Mouse (Mus musculus) lung, postnatal 25 days (tissue): Measurements from ENCODE around the gene Cnppd1.
A peak's percentile ranks its signal among the peaks of the same experiment; 100 is the strongest.

Source experiments
- DNase-seq: peaks from one replicate; pipeline ENCODE4 v3.0.0; 2022; ENCODE audit warnings: low spot score

The Cnppd1 gene

DNA sequence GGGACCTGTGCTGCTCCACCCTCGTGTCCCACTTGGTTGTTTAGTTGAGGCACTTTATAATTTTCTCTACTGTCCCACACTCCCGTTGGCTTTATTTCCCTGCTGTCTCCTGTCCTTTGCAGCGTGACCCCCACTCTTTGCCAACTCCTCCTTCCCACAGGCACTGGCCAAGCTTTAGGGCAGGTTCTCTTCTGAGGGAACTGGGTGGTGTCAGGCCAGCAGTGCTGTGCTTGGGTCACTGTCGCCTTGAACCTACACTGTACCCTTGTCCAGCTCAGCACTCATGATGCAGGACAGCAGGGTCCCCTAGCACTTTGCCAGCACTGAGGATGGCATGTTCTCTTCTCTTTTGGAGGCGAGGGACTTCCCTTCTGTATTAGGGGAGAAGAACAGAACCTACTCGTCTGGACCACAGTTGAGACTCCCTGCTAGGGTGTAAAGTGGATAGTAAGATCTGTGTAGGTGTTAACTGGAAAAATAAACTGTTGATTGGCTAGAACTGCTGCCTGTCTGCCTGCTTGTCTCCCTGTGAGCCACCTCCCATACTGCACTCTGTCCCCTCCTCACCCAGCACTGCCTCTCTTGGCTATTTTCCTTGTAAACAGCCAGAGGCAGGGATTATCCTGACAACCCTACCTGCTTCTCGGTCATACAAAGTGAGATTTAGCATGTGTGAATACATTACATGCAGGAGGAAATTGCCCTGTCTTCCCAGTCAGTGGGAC lies 5.1 kb upstream of the Cnppd1 start:
- DNase-seq = no peak

DNA sequence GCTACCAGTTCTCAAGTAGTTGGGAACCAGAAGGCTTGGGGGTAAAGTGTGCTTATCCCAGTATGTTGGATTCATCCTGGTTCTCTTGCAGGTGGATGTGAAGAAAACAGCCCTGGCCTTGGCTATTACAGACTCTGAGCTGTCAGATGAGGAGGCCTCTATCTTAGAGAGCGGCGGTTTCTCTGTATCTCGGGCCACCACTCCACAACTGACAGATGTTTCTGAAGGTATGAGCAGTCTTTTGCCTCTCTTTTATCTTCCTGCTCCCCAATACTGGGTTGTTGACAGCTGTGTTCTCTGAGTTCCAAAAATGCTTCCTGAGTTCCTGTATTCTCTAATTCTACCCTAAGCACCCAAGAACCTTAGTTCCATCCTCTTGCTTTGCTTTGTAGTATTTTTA lies 3.1 kb upstream of the Cnppd1 start:
- DNase-seq = no peak

DNA sequence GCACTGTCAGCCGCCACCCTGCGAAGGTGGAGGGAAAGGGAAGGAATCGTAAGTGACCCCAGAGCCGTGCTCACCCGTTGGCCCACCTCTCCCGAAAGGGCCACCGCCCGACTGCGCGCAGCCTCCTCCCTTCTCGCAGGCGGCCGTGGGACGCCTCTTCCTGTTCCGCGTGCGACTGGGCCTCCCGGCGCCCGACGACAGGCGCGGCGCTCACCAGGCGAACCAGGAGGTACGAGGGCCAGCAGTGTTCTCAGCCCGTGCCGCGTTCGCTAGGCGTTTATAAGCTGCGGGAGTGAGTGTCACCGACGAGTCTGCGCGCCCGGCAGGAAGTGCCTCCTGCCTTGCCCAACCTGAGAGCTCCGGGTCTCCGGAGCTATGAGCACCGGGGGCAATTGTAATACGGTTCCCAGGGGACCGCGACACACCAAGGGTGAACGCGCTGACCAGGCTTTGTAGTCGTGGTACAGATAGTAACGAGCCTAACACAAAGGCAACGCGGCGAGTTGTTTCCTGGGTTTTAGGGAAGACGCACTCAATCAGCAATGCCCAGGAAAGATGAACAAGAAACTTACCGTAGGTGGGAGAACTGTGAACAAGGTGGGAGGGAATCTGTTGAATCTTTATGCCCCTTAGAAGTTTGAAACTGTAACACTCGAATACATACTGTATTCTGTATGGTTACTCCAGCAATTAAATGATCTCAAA lies 873 bp downstream of the Cnppd1 start:
- DNase-seq = peak; percentile 73

DNA sequence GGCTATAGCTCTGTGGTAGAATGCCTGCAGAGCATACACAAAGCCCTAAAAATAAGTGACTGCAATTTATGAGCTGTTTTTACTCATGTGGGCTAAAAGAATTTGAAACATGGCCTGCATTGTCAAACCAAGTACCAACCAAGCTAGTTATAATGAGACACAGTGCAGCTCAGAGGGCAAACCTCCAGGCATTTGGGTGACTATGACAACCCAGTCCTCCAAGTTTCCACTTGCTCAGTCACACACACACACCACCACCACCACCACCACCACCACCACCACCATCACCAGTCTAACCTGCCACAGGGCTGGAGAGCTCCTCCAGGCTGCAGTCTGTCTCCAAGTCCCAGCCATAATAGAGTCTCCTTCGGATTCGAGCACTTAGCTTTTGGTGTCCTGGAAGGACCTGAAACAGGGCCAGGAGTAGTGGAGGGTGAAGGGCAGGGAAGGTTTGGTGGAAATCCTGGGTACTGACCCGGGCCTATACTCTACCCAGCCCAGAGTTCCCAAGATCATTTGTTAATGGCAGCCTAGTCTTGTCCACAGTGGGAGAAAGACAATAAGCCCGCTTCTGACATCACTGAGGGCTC lies 1.8 kb downstream of the Cnppd1 start:
- DNase-seq = no peak

DNA sequence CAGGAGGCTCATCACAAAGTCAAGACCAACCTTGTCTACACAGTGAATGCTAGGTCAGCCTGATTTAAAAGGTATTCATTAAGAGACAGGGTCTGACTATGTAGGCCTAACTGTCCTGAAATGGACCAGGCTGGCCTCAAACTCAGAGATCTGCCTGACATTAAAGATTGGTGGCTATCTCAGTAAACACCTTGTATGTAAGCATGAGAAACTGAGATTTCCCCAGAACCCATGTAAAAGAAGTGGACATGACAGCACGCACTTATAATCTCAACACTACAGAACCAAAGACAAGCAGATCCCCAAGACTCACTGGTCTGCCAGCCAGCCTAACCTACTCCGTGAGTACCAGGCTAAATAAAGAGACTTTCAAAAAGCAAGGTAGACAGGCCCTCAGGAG lies 4.1 kb downstream of the Cnppd1 start:
- no peak for DNase-seq

DNA sequence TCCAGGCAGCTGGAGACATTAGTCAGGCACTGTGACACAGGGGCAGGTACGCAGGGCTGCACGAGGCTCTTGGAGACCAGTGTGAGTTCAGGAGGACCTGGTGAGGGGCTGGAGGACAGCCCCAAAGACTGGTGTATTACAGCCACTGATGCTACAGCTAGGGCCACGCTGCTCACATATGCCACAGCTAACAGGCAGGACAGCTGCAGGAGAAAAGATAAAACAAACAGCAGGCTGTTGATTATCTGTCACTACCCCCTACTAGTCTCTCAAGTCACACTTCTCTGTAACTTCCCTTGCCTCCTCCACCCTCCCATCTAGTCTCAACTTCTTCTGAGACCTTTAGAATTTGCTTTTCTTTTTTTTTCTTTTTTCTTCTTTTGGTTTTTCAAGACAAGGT lies 5.8 kb downstream of the Cnppd1 start:
- no peak for DNase-seq

DNA sequence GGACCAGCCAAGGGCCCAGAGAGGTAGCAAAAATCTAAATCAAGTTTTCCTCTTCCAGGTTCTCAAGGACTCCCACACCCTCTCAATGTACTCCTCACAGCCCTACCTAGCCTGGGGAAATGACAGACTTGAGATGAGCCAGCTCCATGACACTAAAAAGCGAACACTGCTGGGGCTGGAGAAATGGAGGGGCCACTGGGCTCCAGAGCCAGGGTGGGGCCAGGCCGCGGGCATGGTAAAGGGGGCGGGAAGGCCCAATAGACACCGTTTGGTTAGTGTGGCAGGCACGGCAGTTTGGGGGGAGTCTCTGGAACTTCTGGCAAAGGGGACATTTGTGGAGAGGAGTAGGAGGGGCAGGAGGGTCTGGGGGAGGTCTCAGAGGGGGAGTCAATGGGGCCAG lies 6.2 kb downstream of the Cnppd1 start:
- no peak for DNase-seq

DNA sequence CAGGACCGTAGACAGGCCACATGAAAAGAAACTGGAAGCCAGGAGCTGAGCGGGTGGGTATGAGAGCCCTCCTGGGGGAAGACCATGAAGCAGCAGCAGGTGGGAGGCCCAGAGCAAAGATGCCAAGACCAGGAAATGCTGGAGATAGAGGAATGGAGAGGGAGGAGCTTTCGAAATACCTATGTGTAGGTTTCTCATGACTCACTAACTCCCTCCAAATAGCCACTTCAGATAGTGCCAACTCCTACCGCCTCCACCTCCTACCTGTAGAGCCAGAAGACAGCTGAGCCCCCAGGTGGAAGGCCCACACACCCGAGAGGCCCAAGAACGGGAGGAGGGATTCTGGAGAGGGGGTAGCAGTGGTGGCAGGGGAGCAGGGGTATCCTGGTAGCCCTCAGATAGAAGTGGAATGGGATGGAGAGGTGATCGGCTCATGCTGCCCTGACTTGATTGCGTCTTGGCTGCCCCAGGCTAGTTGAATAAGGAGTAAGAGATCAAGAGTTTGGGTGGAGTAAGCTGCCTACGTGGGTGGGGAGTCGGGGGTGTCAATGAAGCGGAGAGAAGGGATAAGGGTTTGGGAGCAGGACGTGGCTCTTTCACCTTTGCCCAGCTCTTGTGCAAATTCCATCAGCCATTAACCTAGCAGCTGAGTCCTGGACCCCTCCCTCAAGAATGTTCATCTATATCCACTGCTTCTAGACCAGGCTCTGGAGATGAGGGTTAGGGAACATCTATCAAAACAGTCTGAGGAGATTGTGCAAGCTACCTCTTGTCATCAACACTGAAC lies 8.9 kb downstream of the Cnppd1 start, which contains the start of gene Slc23a3:
Gene Slc23a3, minus strand, starts transcription at position 470 of the 787 bp plus-strand sequence.
- DNase-seq = no peak

DNA sequence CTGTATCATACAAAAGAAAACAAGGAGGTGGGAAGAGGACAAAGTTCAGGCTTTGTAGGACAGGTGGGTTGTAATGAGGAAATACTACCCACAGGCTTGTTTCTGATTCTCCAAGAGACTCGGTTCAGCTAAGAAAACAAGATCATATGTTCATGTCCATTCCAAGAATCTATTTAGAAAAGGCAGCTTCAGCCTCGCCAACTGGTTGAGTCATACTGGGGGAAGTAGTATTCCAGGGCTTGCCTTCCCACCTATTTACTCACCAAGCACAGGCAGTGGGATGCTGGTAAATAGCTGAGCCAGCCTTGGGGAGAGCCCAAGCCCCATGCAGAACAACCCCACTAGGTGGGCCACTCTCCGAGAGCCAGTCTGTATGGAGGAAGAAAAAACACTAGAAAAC lies 13.9 kb downstream of the Cnppd1 start:
- DNase-seq = no peak

DNA sequence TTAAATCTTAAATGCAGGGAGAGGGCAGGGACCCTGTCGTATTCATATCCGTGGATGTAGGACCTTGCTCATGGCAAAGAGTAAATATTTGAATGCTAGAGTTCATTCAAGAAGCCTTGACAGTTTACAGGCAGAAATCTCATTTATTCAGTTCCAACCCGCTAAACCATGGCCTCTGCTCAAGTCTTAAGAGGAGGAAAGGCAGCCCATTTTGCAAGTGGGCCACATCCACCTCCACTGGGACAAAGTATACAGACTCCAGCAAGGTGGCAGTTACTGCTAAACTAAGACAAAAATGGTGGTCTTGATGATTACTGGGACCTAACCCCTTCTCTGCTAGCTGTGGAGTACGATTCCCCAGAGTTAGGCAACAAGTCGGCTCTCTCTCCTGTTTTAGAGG lies 17.1 kb downstream of the Cnppd1 start:
- no peak for DNase-seq

DNA sequence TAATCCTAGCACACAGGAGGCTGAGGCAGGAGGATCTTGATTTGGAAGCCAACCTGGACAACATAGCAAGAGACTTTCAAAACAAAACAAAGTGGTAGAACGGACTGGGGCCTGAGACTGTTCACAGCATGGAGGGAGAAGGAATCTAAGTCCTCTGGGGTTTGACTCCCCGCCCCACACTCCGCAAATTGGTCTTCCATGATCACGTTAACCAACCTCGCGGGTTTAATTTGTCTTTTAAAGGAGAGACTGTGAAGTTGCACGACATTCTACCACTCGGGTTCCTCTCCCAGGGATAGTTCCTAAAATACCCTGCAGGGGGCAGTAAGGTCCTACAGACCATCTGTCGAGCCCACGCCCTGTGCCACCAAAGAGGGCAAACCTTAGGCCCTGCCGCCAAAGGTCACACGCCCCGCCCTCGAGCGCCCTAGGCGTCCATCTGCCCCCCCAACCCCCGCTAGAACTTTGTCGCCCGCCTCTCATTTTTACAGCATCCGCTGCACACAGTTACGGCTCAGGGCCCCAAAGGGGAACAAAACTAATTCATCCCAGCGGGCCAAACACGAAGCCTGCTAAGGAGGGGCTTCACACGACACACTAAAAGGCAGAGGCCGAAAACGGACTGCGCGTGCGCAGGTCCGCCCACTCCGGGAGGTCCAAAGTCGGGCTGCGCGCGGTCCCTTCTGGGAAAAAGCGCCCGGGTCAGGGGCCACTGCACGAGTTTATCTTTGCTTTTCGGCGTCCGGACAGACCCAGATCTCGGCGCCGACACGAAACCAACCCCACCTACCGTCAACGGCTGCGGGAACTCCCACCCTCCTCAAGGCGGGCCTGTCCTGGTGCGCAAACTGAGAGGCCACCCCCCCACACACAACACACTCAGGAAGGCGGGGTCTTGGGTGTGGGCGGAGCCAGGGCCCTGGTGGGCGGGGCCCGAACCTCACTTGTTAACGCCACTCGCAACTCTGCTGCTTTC lies 17.9 kb downstream of the Cnppd1 start, which contains the start of gene Nhej1:
Gene Nhej1, minus strand, starts transcription at position 855 of the 976 bp plus-strand sequence.
- peak; percentile 93 for DNase-seq

DNA sequence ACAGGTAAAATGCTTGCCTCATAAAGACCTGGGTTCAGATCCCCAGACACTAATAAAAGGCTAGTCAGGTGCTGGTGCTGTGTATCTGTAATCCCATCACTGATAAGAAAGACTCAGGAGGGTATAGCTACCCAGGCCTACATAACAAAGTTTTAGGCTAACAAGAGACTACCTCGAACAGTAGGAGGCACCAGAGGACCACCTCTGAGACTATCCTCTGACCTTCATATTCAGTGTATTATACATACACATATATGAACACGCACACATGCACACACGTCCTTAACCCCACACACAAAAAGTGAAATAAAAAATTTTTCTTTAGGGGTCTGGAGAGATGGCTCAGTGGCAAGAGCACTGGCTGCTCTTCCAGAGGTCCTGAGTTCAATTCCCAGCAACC lies 20.3 kb downstream of the Cnppd1 start:
- DNase-seq = no peak
